Mouse (Mus musculus) urinary bladder, postnatal 10 days (tissue): ENCODE data around the gene Mup12.
"Not testable (repeated sequence)": the region's sequence is repeated elsewhere in the genome, so short reads cannot be mapped to it uniquely, and the experiment has no call there.

Source experiments
- DNase-seq: peaks from one replicate; pipeline ENCODE4 v3.0.0; 2022; ENCODE audit warnings: low spot score

Mup12 gene

DNA sequence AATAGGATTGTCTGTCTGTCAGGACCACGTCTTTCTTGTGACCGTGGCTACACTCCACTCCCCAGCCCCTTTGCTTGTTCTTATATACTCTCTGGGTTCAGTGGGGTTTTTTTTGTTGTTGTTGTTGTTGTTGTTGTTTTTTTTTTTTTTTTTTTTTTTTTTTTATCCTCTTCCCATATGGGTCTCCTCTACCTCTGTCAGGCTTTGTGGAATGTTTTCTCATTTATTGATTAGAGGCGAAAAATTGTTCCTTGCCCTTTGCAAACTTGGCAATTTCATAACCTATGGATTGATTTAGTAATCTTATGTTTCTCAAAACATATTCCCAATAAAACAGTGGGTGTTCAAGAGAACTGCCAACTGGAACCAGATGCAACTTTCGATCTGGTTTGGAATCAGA lies at the start of gene Mup12:
TSS of gene Mup12 (minus strand) at position 101 of the 400 bp plus-strand sequence.
- not testable (repeated sequence) for DNase-seq
